Mouse (Mus musculus) naive thymus-derived CD4-positive, alpha-beta T cell, adult 2 months (primary cell): Measurements from ENCODE around the gene Ddah1.
"Not testable (repeated sequence)": the region's sequence is repeated elsewhere in the genome, so short reads cannot be mapped to it uniquely, and the experiment has no call there.

Source experiments
- DNase-seq: peaks from one replicate; pipeline ENCODE4 v3.0.0-alpha.2; 2011; ENCODE audit warnings: low read depth

Ddah1 gene

DNA sequence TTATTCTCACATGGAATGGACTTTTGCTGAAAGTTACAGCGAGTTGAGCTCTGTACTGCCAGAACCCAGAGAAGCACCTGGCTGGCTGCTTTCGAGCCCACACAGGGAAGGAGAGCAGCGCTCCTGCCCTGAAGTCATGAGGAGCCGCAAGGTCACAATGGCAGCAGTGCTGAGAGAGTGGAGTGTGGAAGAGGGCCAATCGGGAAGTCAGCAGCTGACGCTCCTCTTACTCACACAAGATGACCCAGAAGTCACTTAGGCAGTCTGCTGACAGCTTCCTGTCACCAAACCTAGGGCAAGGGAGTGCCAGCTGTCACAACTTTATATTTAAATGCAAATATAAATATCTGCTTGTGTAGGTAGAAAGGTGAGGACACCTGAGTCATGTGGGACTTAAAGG, 154.8 kb downstream of the Ddah1 start:
- DNase-seq: no peak

DNA sequence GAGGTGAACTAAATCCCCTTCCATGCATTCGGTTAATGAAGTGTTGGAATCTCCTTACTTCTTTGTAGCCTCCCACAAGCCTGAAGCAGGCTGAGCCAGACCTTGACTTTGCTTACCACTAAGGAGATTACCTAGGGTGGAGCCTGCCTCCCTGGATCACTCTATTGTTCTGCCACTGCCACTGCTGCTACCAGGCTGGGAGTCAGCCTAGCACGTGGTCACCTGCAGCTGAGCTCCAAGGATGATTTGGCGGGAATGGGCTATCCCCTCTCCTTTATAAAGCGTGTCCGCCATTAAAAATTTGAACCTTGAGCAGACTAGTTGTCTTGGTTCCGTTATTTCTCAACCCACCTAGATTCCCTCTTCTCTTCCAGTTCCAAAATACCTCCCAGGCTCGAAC, 155.5 kb downstream of the Ddah1 start:
- DNase-seq: not testable (repeated sequence)

DNA sequence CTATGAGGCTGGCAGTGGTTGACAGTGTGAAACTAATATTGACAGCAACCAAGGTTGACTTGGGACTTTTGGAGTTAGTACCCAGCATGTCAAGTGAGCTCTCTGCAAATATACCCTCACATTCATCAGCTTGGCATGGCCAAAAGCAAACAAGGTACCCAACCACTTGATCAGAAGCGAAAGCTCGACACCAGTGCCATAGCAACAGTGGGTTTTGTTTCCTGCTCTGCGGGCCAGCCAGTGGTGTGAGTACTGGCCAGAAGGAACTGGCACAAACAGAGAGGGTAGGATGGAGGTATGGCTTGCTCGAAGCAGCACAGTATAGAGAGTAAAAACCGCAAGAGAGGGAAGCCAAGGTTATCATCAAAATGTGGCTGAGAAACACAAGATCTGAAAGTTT, 157.9 kb downstream of the Ddah1 start:
- DNase-seq: no peak

DNA sequence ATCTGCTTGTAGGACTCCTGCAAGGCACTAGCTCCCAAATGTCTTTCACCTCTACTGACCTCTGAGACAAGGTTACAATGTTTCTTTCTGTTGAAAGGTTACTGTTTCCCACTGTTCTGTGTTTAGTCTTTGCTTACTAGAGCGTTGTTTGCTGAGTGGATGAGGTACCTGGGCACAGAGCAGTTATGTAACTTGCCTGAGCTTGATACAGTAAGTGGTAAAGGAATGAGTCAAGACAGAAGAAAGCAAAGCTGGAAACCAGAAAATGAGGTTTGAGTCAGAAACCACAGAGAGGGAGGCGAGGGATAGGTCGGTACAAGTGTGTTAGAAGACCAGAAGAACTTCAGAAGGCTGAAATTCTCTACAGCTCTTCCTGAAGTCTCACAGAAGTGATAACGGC, 158.4 kb downstream of the Ddah1 start:
- DNase-seq: peak; percentile 62

DNA sequence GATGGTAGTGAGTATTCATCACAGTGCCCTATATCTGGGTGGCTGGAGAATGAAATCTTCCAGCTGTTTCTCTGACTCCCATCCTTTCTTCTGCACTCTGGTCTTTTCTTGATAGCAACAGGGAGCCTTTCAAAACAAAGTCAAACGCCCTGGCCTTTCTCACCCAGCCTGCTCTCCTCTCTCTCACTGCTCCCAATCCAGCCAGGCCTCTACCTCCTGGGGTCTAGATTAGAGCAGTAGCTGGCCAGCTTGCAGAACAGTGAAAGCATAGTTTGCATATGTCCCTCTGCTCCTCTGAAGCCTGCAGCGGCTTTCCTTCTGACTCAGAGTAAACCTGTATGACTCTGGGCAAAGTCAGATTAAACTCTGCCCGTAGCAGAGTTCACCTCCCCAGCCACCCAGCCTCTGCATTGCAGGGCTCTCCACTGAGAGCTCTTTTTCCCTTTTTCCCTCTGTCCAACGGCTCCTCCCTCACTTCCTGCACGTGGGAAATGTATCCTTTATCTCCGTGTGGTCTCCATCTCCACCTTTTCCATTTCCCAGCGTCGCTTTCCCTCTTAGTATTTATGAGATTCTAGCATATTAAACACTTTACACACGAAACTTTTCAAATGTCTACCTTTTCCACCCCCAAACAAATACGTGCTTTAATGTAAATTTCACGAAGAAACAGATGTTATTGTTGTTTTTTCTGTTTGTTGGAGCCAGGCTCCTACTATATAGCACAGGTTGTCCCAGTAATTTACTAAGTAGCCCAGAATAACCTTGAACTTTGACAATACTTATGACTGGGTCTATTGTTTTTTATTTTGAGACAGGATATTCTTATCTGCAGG, 163.8 kb downstream of the Ddah1 start, which contains the start of gene Bcl10:
Bcl10 (plus strand) TSS at position 786 of the 836 bp plus-strand sequence.
- DNase-seq: no peak

DNA sequence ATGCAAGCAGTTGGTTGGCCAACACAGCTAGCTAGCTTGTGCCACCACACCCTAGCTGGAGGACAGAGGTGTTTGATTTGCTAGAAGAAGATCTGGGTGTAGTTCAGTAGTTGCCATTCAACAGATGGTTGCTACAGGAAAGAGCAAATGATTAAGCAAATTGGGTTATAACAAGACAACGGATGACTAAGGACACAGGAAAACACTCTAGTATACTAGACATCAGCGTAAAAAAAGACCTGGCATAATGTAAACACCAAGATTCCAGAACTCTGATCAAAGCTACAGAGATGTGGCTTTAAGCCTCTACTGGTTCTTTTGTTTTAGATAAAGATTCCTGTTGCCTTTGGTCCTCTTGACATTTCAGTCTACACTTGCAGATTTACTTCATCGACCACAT, 164.5 kb downstream of the Ddah1 start:
- DNase-seq: no peak

DNA sequence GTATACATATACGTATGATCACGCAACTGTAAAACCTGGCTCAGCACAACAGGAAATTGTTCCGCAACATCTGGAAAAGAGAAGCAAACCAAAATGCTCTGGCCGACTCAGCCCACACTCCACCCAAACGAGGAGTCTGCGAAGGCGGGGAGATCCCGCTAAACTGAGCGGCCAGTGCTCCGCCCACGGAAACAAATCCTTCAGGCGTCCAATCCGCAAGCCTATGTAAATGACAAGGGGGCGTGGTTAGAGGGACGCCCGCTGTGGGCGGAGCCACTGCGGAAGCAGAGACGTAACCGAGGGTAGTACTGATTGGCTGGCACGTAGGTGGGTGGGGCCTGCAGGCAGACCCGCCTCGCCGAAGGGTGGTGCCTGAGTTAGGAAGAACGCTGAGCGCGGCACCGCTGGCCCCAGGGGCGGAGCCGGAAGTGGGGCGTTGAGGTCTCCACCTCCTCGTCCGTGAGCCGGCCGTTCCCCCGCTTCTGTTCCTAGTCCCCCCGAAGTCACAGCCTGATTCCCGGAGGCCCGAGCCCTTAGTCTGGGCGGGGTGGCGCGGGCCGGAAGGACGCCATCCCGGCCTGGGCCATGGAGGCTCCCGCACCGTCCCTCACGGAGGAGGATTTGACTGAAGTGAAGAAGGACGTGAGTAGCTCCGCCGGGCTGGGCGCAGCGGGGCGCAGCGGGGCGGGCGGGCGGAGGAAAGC, 165.6 kb downstream of the Ddah1 start:
- peak; percentile 100 for DNase-seq

DNA sequence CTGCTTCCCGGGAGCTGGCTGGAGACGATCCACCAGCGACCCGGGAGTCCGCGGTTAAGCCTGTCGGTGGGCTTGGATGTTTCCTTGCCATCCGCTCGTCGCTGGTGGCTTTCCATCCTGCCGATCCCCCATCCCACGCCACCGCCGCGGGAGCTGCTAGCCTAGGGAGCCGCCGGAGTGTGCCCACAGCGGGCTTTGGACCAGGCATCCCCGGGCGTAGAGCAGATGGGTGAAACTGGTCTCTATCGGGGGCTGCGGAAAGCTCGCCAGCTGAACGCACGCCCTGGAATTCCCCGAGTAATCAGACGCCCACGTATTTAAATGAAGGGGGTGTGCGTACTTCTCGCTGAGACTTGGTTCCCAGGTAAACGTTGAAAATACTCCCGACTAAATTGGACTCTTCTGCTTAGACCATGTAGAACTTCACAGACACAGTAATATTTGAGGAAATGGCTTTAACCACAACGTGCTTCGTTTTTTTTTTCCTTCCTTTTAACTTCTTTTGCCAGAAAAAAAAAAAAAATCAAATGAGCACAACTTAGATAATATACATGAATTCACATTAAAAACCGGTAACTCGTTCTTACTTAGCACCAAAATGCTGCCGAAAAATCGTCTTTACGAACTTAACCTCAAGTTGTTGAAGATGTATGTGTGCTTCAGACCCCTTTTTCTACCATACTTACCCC, 166.3 kb downstream of the Ddah1 start:
- DNase-seq: peak; percentile 79

DNA sequence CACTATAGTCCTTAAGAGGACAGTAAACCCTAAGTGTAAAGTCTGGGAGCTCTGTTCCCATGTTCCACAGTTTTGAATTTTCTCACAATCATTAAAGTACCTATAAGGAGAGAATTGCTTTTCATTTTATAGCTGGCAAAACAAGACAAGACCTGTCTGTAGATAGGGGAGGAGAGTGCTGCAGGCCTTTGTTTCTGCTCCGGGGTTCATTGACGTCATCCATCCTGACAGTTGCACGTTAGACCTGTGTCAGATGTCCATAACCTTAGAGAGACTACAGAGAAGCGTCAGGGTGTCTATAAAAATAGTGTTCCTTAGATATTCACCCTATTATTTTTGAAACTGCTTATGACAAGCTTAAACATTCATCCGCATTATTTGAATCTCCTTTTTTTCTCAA, 167.0 kb downstream of the Ddah1 start:
- DNase-seq: peak; percentile 59

DNA sequence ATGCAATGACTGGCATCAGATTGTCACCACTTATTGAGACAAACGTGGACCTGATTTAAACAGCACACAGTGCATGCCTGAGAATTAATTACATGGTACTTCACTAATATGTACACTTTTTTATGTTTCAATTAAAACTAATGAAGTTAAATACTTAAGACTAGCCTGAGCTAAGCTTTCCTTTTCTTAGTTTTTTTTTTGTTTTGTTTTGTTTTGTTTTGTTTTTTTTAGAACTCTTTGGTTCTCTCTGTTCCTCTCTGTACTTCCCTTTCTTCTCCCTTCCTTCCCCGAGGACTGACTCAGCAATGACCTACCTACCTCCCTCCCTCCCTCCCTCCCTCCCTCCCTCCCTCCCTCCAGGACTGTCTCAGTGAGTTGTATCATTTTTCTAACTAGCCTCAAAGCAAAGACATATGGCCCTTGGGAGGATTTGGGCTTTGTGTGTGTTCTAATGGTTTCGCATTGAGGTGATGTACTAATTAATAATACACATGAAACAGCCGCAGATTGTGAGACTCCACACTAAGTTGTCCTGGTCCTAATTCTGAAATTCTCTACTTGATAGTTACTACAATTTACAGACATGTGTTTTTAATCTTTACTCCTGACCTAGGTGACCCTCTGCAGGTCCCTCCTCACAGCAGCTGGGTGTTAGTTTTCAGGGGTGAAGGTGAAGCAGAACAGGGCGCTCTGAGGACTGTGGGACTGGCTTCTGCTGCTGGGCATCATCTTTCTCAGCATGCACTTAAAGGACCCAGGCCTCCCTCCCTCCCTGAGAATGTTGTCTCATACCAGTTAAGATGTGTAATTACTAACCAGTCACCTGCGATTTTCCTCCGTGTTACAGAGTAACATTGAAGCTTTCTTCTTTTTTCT, 171.3 kb downstream of the Ddah1 start:
- no peak for DNase-seq

DNA sequence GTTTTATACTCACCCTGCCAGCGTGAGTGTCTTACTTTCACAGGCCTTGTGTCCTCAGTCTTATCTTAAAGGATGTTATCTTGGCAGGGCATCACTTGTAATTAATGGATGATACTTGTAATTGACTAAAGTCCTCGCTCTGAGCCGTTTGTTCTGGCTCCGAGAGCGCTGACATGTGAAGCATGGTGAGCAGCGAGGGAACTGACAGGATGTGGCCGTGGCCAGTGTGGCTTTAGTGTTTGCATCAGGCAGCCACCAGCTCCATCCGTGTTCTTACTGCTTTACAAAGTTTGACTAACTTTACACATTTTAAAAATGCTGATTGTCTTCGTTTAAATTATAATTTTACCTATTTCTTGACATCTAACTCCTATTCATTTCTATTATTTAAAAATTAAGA, 175.4 kb downstream of the Ddah1 start:
- DNase-seq: peak; percentile 40

DNA sequence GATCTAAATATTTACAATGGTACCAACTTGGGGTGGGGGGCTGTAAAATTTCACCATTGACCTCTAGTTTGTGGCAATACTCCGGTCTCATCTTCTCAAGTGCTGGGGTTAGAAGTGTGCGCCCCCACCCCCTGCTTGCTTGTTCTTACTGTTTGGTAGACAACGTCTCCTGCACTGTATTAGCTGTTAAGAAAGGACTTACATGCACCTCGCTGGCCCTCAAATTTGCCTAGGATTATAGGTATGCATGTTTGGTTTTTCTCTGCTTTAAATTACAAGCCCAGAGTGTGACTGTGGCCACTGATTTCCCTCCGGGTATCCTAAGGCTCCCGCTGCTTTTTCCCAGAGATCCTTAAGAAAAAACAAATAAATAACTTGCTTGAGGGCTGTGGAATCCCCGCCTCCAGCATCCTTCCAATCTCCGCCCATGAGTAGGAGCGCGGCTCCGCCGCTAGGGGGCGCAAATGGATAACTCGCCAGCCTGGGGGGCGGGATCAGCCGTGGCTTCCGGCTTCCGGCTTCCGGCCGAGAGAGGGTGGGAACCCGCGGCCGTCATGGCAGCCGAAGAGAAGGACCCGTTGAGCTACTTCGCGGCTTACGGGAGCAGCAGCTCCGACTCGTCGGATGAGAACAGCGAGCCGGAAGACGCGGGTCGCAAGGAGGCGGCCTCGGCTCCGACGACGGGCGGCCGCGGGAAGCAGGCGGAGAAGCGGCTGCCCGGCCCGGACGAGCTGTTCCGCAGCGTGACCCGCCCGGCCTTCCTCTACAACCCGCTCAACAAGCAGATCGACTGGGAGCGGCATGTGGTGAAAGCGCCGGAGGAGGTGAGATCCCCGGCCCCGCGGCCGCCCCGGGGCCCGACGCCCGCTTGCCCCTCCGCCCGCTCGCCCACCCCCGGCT, 179.3 kb downstream of the Ddah1 start, which contains the start of gene 2410004B18Rik:
2410004B18Rik (plus strand) TSS at position 510 of the 900 bp plus-strand sequence.
- peak; percentile 96 for DNase-seq

DNA sequence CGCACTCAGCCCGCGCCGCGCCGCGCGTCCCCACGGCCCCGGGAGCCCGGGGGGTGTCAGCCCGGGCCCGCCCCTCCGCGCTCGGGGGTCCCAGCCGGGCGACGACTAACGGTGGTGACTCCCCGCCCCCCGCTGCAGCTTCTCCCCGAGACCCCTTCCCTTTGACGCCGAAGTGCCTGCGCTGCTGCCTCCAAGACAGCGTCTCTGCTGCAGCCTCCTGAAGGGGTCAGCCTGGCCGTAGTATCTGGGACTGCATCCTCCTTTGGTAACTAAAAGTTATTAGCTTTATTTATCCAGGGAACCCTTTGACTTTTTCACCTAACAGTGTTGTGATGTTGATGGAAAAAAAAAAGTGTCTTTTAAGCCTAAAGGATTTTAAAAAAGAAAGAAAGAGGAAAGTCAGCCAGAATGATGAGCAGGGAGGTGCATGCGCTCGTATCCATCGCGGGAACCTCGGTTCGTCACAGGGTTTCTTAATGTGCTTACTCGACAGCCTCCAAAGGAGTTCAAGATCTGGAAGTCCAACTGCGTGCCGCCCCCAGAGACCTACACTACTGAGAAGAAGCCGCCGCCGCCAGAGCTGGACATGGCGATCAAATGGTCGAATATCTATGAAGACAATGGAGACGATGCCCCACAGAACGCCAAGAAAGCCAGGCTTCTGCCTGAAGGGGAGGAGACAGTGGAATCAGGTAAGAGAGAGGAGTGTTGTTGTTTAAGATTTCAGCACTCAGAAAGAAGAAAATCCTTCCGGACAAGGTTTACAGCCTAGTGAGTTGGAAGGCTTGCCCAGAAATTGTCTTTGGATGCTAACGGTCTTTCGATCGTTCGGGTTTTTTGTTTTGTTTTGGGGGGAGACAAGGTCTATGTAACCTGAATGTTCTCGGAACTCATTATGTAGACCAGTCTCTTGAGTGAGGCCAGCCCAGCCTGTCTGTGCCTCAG, 180.2 kb downstream of the Ddah1 start:
- no peak for DNase-seq

DNA sequence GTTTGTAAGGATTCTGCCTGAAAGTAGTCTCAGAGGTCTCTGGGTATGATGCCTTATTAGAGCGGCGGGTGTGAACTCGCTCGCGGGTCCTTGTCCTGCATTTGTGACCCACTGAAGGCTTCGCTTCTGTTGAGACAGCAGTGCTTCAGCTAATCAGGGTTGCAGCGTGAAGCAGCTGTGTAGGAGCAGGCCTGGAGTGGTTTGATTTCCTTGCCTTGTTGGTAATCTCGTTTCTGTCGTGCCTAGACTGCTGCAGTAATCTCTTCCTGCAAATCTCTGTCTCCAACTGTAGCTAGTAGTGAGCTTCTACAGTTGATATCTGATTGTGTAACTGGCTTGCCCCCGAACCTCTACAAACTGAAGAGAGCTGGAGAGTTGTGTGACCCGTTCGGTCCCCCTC, 180.9 kb downstream of the Ddah1 start:
- DNase-seq: no peak

DNA sequence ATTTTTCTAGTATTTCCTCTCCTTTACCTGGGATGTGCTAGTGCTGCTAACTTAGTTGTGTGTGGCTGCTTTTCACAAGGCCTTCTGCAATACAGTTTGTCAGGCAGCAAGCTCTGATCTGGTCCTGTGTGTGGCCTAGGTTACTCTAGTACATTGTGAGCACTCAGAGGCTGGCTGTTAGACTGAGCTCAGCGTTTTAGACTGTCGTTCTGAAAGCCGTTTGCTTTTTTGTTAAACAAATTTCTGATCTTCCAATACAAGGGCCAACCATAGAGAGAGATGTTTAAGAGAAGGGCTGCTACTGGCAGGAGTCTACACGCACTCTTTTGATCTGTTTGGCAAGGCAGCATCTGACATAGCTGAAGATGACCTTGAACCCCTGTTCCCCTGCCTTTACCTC, 181.5 kb downstream of the Ddah1 start:
- DNase-seq: no peak

DNA sequence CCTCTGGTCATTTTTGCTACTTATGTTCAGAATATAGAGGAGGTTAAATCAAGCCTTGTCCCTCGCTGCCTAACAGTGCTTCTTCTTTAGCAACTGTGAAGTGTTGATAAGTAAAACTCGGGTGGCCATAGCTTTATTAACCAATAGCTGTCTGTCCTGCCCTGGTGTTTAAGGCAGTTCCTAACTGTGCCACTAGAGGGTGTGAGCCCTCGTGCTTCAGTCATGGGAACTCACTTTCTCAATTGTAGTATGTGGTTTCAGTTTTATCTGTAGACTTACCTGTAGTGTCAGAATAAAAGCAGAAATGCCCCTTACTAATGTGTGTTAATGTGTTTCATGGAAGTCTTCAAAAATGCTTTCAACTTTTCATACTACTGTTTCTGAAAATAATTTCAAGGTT, 183.5 kb downstream of the Ddah1 start:
- peak; percentile 91 for DNase-seq
